Mouse (Mus musculus): ENCODE measurements around the gene Safb. TPM values are rescaled to one million over a fixed set of nuclear protein-coding genes. Genes with fewer than 3 reads are reported as not detected.

Gene Safb
- polyA plus RNA-seq, 1 experiment from 2014 or later, result 162 TPM

GRCm38 (mm10) chr17:56547846-56548604 is 36.6 kb upstream of the Safb start:
- Histone ChIP-seq H3K27ac (no peak overlapping the region), H3K9me3 (no peaks in the 10 kb centered on the region), H3K4me2 (replicated peaks) (no peak overlapping the region; the same call in 1 of the 2 replicates), H3K27me3 (replicated peaks) (no peaks in the 10 kb centered on the region), H3K9ac (no peak overlapping the region), H3K4me3 (no peak overlapping the region), H3K4me1 (peaks cover 40% of the 10 kb centered on the region), H3K36me3 (no peaks in the 10 kb centered on the region)
- ATAC-seq (ENCODE audit: low FRiP score, low read depth), result no peak
- WGBS, result 71% methylated on average over 9 of the region's 9 CpGs

GRCm38 (mm10) chr17:56548605-56549105 is 36.0 kb upstream of the Safb start:
- no peaks in the 10 kb centered on the region for H3K9me3 ChIP-seq
- H3K27ac ChIP-seq, result no peak overlapping the region
- H3K36me3 ChIP-seq, result no peaks in the 10 kb centered on the region
- no peaks in the 10 kb centered on the region for H3K27me3 ChIP-seq (replicated peaks)
- no peak overlapping the region for H3K4me3 ChIP-seq
- whole genome bisulfite sequencing, result 36% methylated on average over 4 of the region's 4 CpGs
- ATAC-seq (ENCODE audit: low FRiP score, low read depth), result no peak
- peaks cover 39% of the 10 kb centered on the region for H3K4me1 ChIP-seq
- H3K4me2 ChIP-seq (replicated peaks), result no peak overlapping the region; the same call in 1 of the 2 replicates
- no peak overlapping the region for H3K9ac ChIP-seq

GRCm38 (mm10) chr17:56550784-56551475 is 33.7 kb upstream of the Safb start:
- WGBS, result 82% methylated on average over 12 of the region's 12 CpGs
- Histone ChIP-seq H3K36me3 (no peaks in the 10 kb centered on the region), H3K27ac (no peak overlapping the region), H3K4me1 (peaks cover 42% of the 10 kb centered on the region), H3K9me3 (no peaks in the 10 kb centered on the region), H3K4me2 (replicated peaks) (no peak overlapping the region), H3K9ac (no peak overlapping the region), H3K27me3 (replicated peaks) (no peaks in the 10 kb centered on the region), H3K4me3 (no peak overlapping the region)
- no peak for ATAC-seq (ENCODE audit: low FRiP score, low read depth)

GRCm38 (mm10) chr17:56551841-56552581 is 32.6 kb upstream of the Safb start:
- Histone ChIP-seq H3K4me2 (replicated peaks) (0 out of 2 replicates have a peak overlapping the region, but pooled peaks have one; percentile 18), H3K36me3 (no peaks in the 10 kb centered on the region), H3K4me3 (no peak overlapping the region), H3K4me1 (peaks cover 41% of the 10 kb centered on the region), H3K27me3 (replicated peaks) (no peaks in the 10 kb centered on the region), H3K9me3 (no peaks in the 10 kb centered on the region), H3K27ac (peak overlapping the region; percentile 82), H3K9ac (no peak overlapping the region)
- peak; percentile 79 for ATAC-seq (ENCODE audit: low FRiP score, low read depth)
- 40% methylated on average over 6 of the region's 6 CpGs for WGBS

- Histone ChIP-seq H3K4me1 (peaks cover 35% of the 10 kb centered on the region), H3K4me2 (replicated peaks) (0 out of 2 replicates have a peak overlapping the region, but pooled peaks have one; percentile 18), H3K9ac (no peak overlapping the region), H3K36me3 (no peaks in the 10 kb centered on the region), H3K27ac (peak overlapping the region; percentile 82), H3K4me3 (no peak overlapping the region), H3K9me3 (no peaks in the 10 kb centered on the region), H3K27me3 (replicated peaks) (no peaks in the 10 kb centered on the region)
- 53% methylated on average over 5 of the region's 5 CpGs for WGBS
- ATAC-seq (ENCODE audit: low FRiP score, low read depth), result peak; percentile 25
Observed at GRCm38 (mm10) chr17:56552781-56553363, 31.8 kb upstream of the Safb start.

DNA sequence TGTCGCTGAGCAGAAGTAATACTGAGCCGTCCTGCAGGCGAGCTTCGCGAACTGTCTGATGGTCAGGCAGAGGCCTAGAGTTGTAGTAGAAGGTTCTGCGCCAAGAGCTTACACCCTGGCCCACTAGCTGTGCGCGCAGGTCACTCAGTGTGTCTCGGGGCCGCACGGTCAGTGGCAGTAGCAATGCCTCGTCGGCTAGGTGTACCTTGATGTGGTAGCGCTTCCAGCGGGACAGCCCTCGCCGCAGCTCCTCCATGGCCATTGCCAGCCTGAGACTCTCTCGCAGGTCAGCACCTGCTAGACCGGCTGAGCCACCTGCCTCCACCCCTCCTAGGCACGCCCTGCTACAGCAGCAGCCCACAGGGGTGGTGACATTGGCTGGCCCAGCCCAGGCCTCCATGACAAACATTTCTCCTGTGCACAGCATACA is 30.5 kb upstream of the Safb start, which contains the start of gene Gm20219:
Gene Gm20219, minus strand, starts transcription at position 266 of the 430 bp plus-strand sequence.
- Histone ChIP-seq H3K4me2 (replicated peaks) (no peak within 1 kb of the TSS), H3K27ac (no peak within 1 kb of the TSS), H3K4me1 (peaks cover 24% of the 10 kb centered on the region), H3K36me3 (no peaks in the 10 kb centered on the region), H3K9ac (no peak within 1 kb of the TSS; the same call in 1 of the 2 replicates), H3K9me3 (no peaks in the 10 kb centered on the region), H3K4me3 (no peak within 1 kb of the TSS), H3K27me3 (replicated peaks) (no peaks in the 10 kb centered on the region)
- WGBS, result 78% methylated on average over 20 of the region's 20 CpGs
- no peak for ATAC-seq (ENCODE audit: low FRiP score, low read depth)

DNA sequence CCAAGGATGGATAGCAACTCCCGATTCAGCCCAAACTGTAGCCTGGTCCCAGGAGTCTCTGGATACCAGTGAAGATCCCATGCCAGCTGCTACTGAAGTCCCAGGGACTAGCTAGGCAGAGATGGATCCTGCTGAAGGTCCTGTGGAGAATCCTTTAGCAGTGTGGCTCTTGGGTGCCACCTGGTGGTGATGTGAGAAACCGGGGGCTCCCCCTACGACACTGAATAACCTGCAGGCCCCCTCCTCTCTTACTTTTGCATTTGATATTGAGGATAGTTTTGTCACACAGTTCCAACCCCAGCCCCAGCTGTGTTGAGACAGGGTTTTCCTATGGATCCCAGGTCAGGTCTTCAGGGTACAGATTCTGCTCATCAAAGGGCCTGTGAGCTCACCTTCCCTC is 26.2 kb upstream of the Safb start:
- ATAC-seq (ENCODE audit: low FRiP score, low read depth), result peak; percentile 59
- no peak overlapping the region for H3K4me2 ChIP-seq (replicated peaks)
- no peak overlapping the region for H3K4me3 ChIP-seq
- no peak overlapping the region for H3K27ac ChIP-seq
- H3K9me3 ChIP-seq, result no peaks in the 10 kb centered on the region
- peaks cover 27% of the 10 kb centered on the region for H3K36me3 ChIP-seq
- no peak overlapping the region for H3K9ac ChIP-seq
- 0 out of 2 replicates have a peak, but pooled peaks cover 3% of the 10 kb centered on the region for H3K4me1 ChIP-seq
- WGBS, result 17% methylated on average over 3 of the region's 3 CpGs
- H3K27me3 ChIP-seq (replicated peaks), result no peaks in the 10 kb centered on the region

DNA sequence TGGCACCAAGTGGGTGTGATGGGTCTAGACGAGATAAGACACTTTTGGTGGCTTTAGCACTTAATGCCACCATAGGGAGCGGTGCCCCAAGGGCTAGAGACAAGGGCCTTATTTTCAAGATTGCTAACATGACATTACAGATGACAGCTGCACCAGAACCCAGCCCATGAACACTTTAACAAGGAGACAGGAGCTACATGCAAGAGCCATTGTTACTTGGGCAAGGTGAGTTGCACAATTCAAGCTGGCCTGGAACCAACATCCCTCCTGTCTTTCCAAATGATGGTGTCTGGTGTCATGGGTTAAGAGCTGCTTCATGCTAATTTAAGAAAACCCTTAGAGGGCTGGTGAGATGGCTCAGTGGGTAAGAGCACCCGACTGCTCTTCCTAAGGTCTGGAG is 25.2 kb upstream of the Safb start:
- H3K27me3 ChIP-seq (replicated peaks), result no peaks in the 10 kb centered on the region
- H3K9me3 ChIP-seq, result no peaks in the 10 kb centered on the region
- WGBS, result 81% methylated on average over 3 of the region's 3 CpGs
- H3K27ac ChIP-seq, result no peak overlapping the region
- ATAC-seq (ENCODE audit: low FRiP score, low read depth), result no peak
- no peak overlapping the region for H3K4me2 ChIP-seq (replicated peaks)
- 0 out of 2 replicates have a peak, but pooled peaks cover under 1% of the 10 kb centered on the region for H3K4me1 ChIP-seq
- peaks cover 36% of the 10 kb centered on the region for H3K36me3 ChIP-seq
- no peak overlapping the region for H3K9ac ChIP-seq
- no peak overlapping the region for H3K4me3 ChIP-seq

DNA sequence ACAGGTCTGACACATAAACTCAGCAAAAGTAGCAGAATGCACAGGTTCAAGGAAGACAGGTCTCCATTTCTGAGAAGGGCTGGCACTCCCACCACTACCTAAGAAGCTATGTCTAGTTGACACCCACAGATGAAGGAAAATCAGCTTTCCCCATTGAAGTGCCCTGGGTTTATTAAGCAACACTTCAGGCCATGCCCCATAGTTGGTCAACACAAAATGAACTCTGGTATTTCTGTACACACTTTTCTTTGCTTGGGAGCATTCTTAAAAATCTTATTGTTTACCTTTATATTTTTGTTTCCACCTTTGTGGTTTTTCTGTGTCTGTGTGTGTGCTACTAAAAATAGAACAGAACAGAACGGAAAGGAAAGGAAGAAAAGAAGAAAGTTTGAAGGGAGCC is 24.5 kb upstream of the Safb start:
- Histone ChIP-seq H3K36me3 (peaks cover 44% of the 10 kb centered on the region), H3K4me1 (no peaks in the 10 kb centered on the region), H3K4me2 (replicated peaks) (no peak overlapping the region), H3K27me3 (replicated peaks) (no peaks in the 10 kb centered on the region), H3K27ac (no peak overlapping the region), H3K9me3 (no peaks in the 10 kb centered on the region), H3K4me3 (no peak overlapping the region), H3K9ac (no peak overlapping the region)
- no peak for ATAC-seq (ENCODE audit: low FRiP score, low read depth)
- 87% methylated on average over 1 of the region's 1 CpGs for WGBS

- H3K27ac ChIP-seq, result no peak overlapping the region
- no peaks in the 10 kb centered on the region for H3K9me3 ChIP-seq
- no peaks in the 10 kb centered on the region for H3K27me3 ChIP-seq (replicated peaks)
- H3K4me3 ChIP-seq, result no peak overlapping the region
- WGBS, result 99% methylated on average over 2 of the region's 2 CpGs
- peaks cover 61% of the 10 kb centered on the region for H3K36me3 ChIP-seq
- H3K9ac ChIP-seq, result no peak overlapping the region
- no peak for ATAC-seq (ENCODE audit: low FRiP score, low read depth)
- H3K4me1 ChIP-seq, result no peaks in the 10 kb centered on the region
- no peak overlapping the region for H3K4me2 ChIP-seq (replicated peaks)
Observed at GRCm38 (mm10) chr17:56561866-56562265, 22.8 kb upstream of the Safb start.

DNA sequence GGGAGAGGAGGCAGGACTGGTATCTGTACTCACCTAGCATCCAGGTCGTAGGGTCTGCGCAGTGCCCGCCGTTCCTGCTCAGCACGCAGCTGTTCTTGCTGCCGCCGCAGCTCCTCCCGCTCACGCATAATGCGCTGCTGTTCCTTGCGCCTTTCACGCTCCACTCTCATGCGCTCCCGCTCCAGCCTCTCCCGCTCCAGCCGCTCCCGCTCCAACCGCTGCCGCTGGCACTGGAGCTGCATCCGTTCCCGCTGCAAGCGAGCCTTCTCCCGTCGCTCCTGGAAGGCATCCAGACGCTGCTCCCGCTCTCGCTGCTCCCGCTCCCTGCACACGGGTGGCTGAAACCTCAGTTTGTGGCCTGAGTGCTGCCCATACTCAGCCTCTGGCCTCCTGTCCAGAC is 18.3 kb upstream of the Safb start:
- WGBS, result 96% methylated on average over 29 of the region's 29 CpGs
- no peak for ATAC-seq (ENCODE audit: low FRiP score, low read depth)
- Histone ChIP-seq H3K4me2 (replicated peaks) (no peak overlapping the region), H3K36me3 (peaks cover 98% of the 10 kb centered on the region), H3K27ac (no peak overlapping the region), H3K27me3 (replicated peaks) (no peaks in the 10 kb centered on the region), H3K9ac (no peak overlapping the region), H3K9me3 (no peaks in the 10 kb centered on the region), H3K4me3 (no peak overlapping the region), H3K4me1 (no peaks in the 10 kb centered on the region)

Data from neural tube, embryonic 12.5 days (tissue).